26 mouse cellular contexts compared by ENCODE assay signal in the genomic region with DNA sequence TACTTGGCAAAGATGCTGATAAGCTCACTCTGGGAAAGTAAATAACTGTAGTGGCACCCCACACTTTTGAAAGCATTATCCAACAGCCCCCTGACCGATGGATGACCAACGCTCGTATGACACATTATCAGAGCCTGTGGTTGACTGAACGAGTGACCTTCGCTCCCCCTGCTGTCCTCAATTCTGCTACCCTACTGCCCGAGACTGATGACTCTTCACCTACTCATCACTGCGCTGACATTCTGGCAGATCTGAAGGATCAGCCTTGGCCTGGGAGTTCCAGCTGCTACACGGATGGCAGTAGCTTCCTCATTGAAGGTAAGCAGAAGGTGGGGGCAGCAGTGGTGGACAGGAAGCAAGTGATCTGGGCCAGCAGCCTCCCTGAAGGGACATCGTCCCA. TPM values are rescaled to one million over a fixed set of nuclear protein-coding genes. Genes with fewer than 3 reads are reported as not detected.
"Had no signal": no experiment of that assay in that cellular context is flagged by ENCODE, and none has a peak within 500 bp of the region (broad histone marks: within the 10 kb centered on the region; RNA-seq: fewer than 3 reads in every experiment).

No protein-coding gene starts in this region.

RNA-seq across cellular contexts. Expression of gene Gm11084, which starts 27.5 kb away (rescaled TPM):
- total RNA-seq: layer of hippocampus, adult 8-10 months; layer of hippocampus, postnatal 10 days; layer of hippocampus, postnatal 36 days; left cerebral cortex, adult 2 months; left cerebral cortex, postnatal 10 days; left cerebral cortex, postnatal 36 days; monocyte, adult 5-6 weeks had no signal
- polyA plus RNA-seq: kidney, embryonic 15.5 days; limb, embryonic 11.5 days; limb, embryonic 14.5 days; liver, embryonic 11.5 days; liver, embryonic 14.5 days; liver, postnatal 0 days; lung, embryonic 14.5 days; lung, postnatal 0 days; macrophage; midbrain, embryonic 10.5 days; midbrain, embryonic 13.5 days; midbrain, embryonic 16.5 days; neural tube, embryonic 11.5 days; neural tube, embryonic 14.5 days; small intestine, adult 2 months; spleen, adult 2 months; stomach, embryonic 14.5 days; stomach, postnatal 0 days; thymus, adult 2 months had no signal
